Mouse (Mus musculus): ENCODE data around the gene Mup3.
"Not testable (repeated sequence)": the region's sequence is repeated elsewhere in the genome, so short reads cannot be mapped to it uniquely, and the experiment has no call there.

Mup3 gene

GRCm38 (mm10) chr4:62087241-62087640 is at the start of gene Mup3:
Gene Mup3, minus strand, starts transcription at chr4:62087342.
- no peak for DNase-seq (ENCODE audit: low spot score in 2 of 2)

GRCm38 (mm10) chr4:62133706-62134105 is 46.6 kb upstream of the Mup3 start:
- peak in 1 of 2 experiments; percentile 9 for DNase-seq (ENCODE audit: low spot score in 2 of 2)

GRCm38 (mm10) chr4:62103366-62103765 is 16.2 kb upstream of the Mup3 start:
- not testable (repeated sequence) for DNase-seq (ENCODE audit: low spot score in 2 of 2)

GRCm38 (mm10) chr4:62087953-62088352 is 811 bp upstream of the Mup3 start:
- DNase-seq (ENCODE audit: low spot score in 2 of 2): no peak

GRCm38 (mm10) chr4:62082755-62083154 is 4.4 kb downstream of the Mup3 start:
- DNase-seq (ENCODE audit: low spot score in 2 of 2): no peak

GRCm38 (mm10) chr4:62075126-62075525 is 12.0 kb downstream of the Mup3 start:
- no peak for DNase-seq (ENCODE audit: low spot score in 2 of 2)

GRCm38 (mm10) chr4:62054780-62055179 is 32.4 kb downstream of the Mup3 start:
- not testable (repeated sequence) for DNase-seq (ENCODE audit: low spot score in 2 of 2)

- not testable (repeated sequence) for DNase-seq (ENCODE audit: low spot score in 2 of 2)
These were observed 33.1 kb downstream of the Mup3 start, which contains the start of gene Mup20 for GRCm38 (mm10) chr4:62054058-62054457. Gene Mup20, minus strand, starts transcription at chr4:62054158.

Measured in frontal cortex, postnatal 10 days (tissue).